Mouse (Mus musculus): ENCODE data around the gene Gm49721. TPM values are rescaled to one million over a fixed set of nuclear protein-coding genes. Genes with fewer than 3 reads are reported as not detected.
"Not testable (repeated sequence)": the region's sequence is repeated elsewhere in the genome, so short reads cannot be mapped to it uniquely, and the experiment has no call there.

Gene Gm49721
- under 1 TPM in 1 of 2 experiments, not detected in 1; 0.45 TPM for total RNA-seq (2021)
- long read RNA-seq, experiment 1, partial matches to known transcripts: 0 of 3 reads
- long read RNA-seq, experiment 1, other reads (novel, unspliced or antisense): 3 of 3 reads
- long read RNA-seq, experiment 2, partial matches to known transcripts: 0 of 10 reads
- long read RNA-seq, experiment 2, other reads (novel, unspliced or antisense): 10 of 10 reads

GRCm38 (mm10) chr17:6978287-6979248 lies at the start of gene Gm49721:
Gene Gm49721, plus strand, starts transcription at chr17:6978904.
- intact Hi-C loops (cut with DNase I); H3K27ac ChIP-seq: not testable (repeated sequence)
- peak; percentile 47 to 58 for DNase-seq (ENCODE audit: extremely low spot score in 1 of 2, low spot score in 2 of 2)
- H3K4me3 ChIP-seq: peak within 1 kb of the TSS; percentile 59

- H3K27ac ChIP-seq; DNase-seq (ENCODE audit: extremely low spot score in 1 of 2, low spot score in 2 of 2); intact Hi-C loops (cut with DNase I); H3K4me3 ChIP-seq: not testable (repeated sequence)
Measured at GRCm38 (mm10) chr17:6931625-6932024, 47.1 kb upstream of the Gm49721 start.

GRCm38 (mm10) chr17:6942560-6942959 lies 36.1 kb upstream of the Gm49721 start:
- not testable (repeated sequence) for H3K4me3 ChIP-seq; H3K27ac ChIP-seq; DNase-seq (ENCODE audit: extremely low spot score in 1 of 2, low spot score in 2 of 2)
- intact Hi-C loops (cut with DNase I): loop anchor here (10.0 kb wide), 1 partner anchor 1002 kb away; the partner anchor contains the start of gene Rsph3a

GRCm38 (mm10) chr17:6947637-6947983 lies 31.1 kb upstream of the Gm49721 start:
- intact Hi-C loops (cut with DNase I): loop anchor here (10.0 kb wide), 1 partner anchor 997 kb away; the partner anchor contains the start of gene Rsph3a
- H3K27ac ChIP-seq; DNase-seq (ENCODE audit: extremely low spot score in 1 of 2, low spot score in 2 of 2): not testable (repeated sequence)
- peak overlapping the region; percentile 74 for H3K4me3 ChIP-seq

- intact Hi-C loops (cut with DNase I): loop anchor here (10.0 kb wide), 1 partner anchor 997 kb away; the partner anchor contains the start of gene Rsph3a
- peak; percentile 73 to 84 for DNase-seq (ENCODE audit: extremely low spot score in 1 of 2, low spot score in 2 of 2)
Measured at GRCm38 (mm10) chr17:6947984-6948768, 30.5 kb upstream of the Gm49721 start, which contains the start of gene Rsph3b. Gene Rsph3b, minus strand, starts transcription at chr17:6948682.

GRCm38 (mm10) chr17:6948769-6949228 lies 29.9 kb upstream of the Gm49721 start:
- not testable (repeated sequence) for DNase-seq (ENCODE audit: extremely low spot score in 1 of 2, low spot score in 2 of 2)
- Histone ChIP-seq H3K27ac (peak overlapping the region; percentile 81; the same call in 1 of the 2 replicates), H3K4me3 (peak overlapping the region; percentile 74)
- intact Hi-C loops (cut with DNase I): loop anchor here (10.0 kb wide), 1 partner anchor 996 kb away; the partner anchor contains the start of gene Rsph3a

More at GRCm38 (mm10) chr17:6947984-6948768, 30.5 kb upstream of the Gm49721 start, which contains the start of gene Rsph3b:
- peak within 1 kb of the TSS; percentile 81 for H3K27ac ChIP-seq
- peak within 1 kb of the TSS; percentile 74 for H3K4me3 ChIP-seq

GRCm38 (mm10) chr17:6958881-6959280 lies 19.8 kb upstream of the Gm49721 start:
- DNase-seq (ENCODE audit: extremely low spot score in 1 of 2, low spot score in 2 of 2); H3K27ac ChIP-seq; intact Hi-C loops (cut with DNase I); H3K4me3 ChIP-seq: not testable (repeated sequence)

GRCm38 (mm10) chr17:6959543-6960259 lies 19.0 kb upstream of the Gm49721 start:
- H3K4me3 ChIP-seq; DNase-seq (ENCODE audit: extremely low spot score in 1 of 2, low spot score in 2 of 2); H3K27ac ChIP-seq; intact Hi-C loops (cut with DNase I): not testable (repeated sequence)

GRCm38 (mm10) chr17:6960349-6960748 lies 18.4 kb upstream of the Gm49721 start:
- DNase-seq (ENCODE audit: extremely low spot score in 1 of 2, low spot score in 2 of 2); H3K27ac ChIP-seq; intact Hi-C loops (cut with DNase I): not testable (repeated sequence)
- peak overlapping the region; percentile 45 for H3K4me3 ChIP-seq

- intact Hi-C loops (cut with DNase I); H3K27ac ChIP-seq: not testable (repeated sequence)
- peak; percentile 40 to 45 for DNase-seq (ENCODE audit: extremely low spot score in 1 of 2, low spot score in 2 of 2)
- peak within 1 kb of the TSS; percentile 45 for H3K4me3 ChIP-seq
Measured at GRCm38 (mm10) chr17:6960776-6961175, 17.9 kb upstream of the Gm49721 start, which contains the start of gene Tagap1. Gene Tagap1, minus strand, starts transcription at chr17:6961156.

GRCm38 (mm10) chr17:6961181-6962000 lies 17.3 kb upstream of the Gm49721 start:
- intact Hi-C loops (cut with DNase I); H3K27ac ChIP-seq: not testable (repeated sequence)
- DNase-seq (ENCODE audit: extremely low spot score in 1 of 2, low spot score in 2 of 2): peak in 1 of 2 experiments; percentile 28
- peak overlapping the region; percentile 32; the same call in 1 of the 2 replicates for H3K4me3 ChIP-seq

GRCm38 (mm10) chr17:6962339-6962738 lies 16.4 kb upstream of the Gm49721 start:
- H3K27ac ChIP-seq; intact Hi-C loops (cut with DNase I); H3K4me3 ChIP-seq; DNase-seq (ENCODE audit: extremely low spot score in 1 of 2, low spot score in 2 of 2): not testable (repeated sequence)

- H3K27ac ChIP-seq; intact Hi-C loops (cut with DNase I); H3K4me3 ChIP-seq; DNase-seq (ENCODE audit: extremely low spot score in 1 of 2, low spot score in 2 of 2): not testable (repeated sequence)
Measured at GRCm38 (mm10) chr17:6962936-6963335, 15.8 kb upstream of the Gm49721 start.
